Mouse (Mus musculus) ovary, postnatal 10 days (tissue): ENCODE data around the gene Shd.

Experiments used
- DNase-seq: peaks from one replicate; pipeline ENCODE4 v3.0.0; 2022; ENCODE audit warnings: low spot score

Shd gene

GRCm38 (mm10) chr17:55959946-55960740 is 10.1 kb upstream of the Shd start:
- no peak for DNase-seq

GRCm38 (mm10) chr17:55960791-55961190 is 9.5 kb upstream of the Shd start:
- DNase-seq: no peak

- no peak for DNase-seq
Measured at GRCm38 (mm10) chr17:55961631-55962030, 8.6 kb upstream of the Shd start.

- DNase-seq: no peak
Measured at GRCm38 (mm10) chr17:55963171-55963570, 7.1 kb upstream of the Shd start.

GRCm38 (mm10) chr17:55964496-55964895 is 5.8 kb upstream of the Shd start:
- no peak for DNase-seq

- DNase-seq: no peak
Measured at GRCm38 (mm10) chr17:55964996-55965395, 5.3 kb upstream of the Shd start.

GRCm38 (mm10) chr17:55967186-55967585 is 3.1 kb upstream of the Shd start:
- no peak for DNase-seq

- no peak for DNase-seq
Measured at GRCm38 (mm10) chr17:55968210-55968609, 2.1 kb upstream of the Shd start.

- no peak for DNase-seq
Measured at GRCm38 (mm10) chr17:55969560-55969959, 707 bp upstream of the Shd start.

GRCm38 (mm10) chr17:55971453-55971852 is 1.2 kb downstream of the Shd start:
- DNase-seq: no peak

- DNase-seq: peak; percentile 52
Measured at GRCm38 (mm10) chr17:55976255-55976862, 6.1 kb downstream of the Shd start.

- DNase-seq: no peak
Measured at GRCm38 (mm10) chr17:55977301-55977700, 7.0 kb downstream of the Shd start.

GRCm38 (mm10) chr17:55986030-55986961 is 16.0 kb downstream of the Shd start, which contains the start of gene Fsd1:
Fsd1 (plus strand) TSS chr17:55986509.
- DNase-seq: no peak

- no peak for DNase-seq
Measured at GRCm38 (mm10) chr17:55990278-55990898, 20.1 kb downstream of the Shd start.

GRCm38 (mm10) chr17:55996007-55996406 is 25.7 kb downstream of the Shd start:
- no peak for DNase-seq

- no peak for DNase-seq
Measured at GRCm38 (mm10) chr17:55999794-56000499, 29.7 kb downstream of the Shd start.

- DNase-seq: no peak
Measured at GRCm38 (mm10) chr17:56003000-56003399, 32.7 kb downstream of the Shd start.

GRCm38 (mm10) chr17:56005415-56006061 is 35.3 kb downstream of the Shd start, which contains the start of the genes Stap2 and Mpnd:
Stap2 (minus strand) TSS chr17:56005584.
Mpnd (plus strand) TSS chr17:56005711.
- DNase-seq: no peak

GRCm38 (mm10) chr17:56006956-56007355 is 36.7 kb downstream of the Shd start:
- DNase-seq: no peak

- DNase-seq: no peak
Measured at GRCm38 (mm10) chr17:56007444-56008355, 37.4 kb downstream of the Shd start.
